Mouse (Mus musculus): ENCODE results near the gene Rps26. TPM values are rescaled to one million over a fixed set of nuclear protein-coding genes. Genes with fewer than 3 reads are reported as not detected.
A peak's percentile ranks its signal among the peaks of the same experiment; 100 is the strongest.

The Rps26 gene
- polyA plus RNA-seq, 1 experiment from 2014 or later, result 793 TPM

GRCm38 (mm10) chr10:128598476-128598875, 28.1 kb downstream of the Rps26 start:
- Histone ChIP-seq H3K4me3 (ENCODE audit: low read length) (no peak overlapping the region), H3K4me2 (ENCODE audit: low read depth, low read length) (no peak overlapping the region), H3K9me3 (ENCODE audit: control insufficient read depth, low read length) (no peaks in the 10 kb centered on the region), H3K9ac (ENCODE audit: low read length) (no peak overlapping the region), H3K27ac (ENCODE audit: low read length) (no peak overlapping the region), H3K27me3 (ENCODE audit: control insufficient read depth, insufficient read depth, low read depth, low read length) (no peaks in the 10 kb centered on the region), H3K36me3 (ENCODE audit: control insufficient read depth, insufficient read depth, low read length) (no peaks in the 10 kb centered on the region), H3K4me1 (replicated peaks; ENCODE audit: control insufficient read depth, insufficient read depth, low read length) (no peaks in the 10 kb centered on the region)
- no peak for ATAC-seq (ENCODE audit: low read depth)
- WGBS, result 34% methylated on average over 2 of the region's 2 CpGs

- no peak overlapping the region for H3K4me3 ChIP-seq (ENCODE audit: low read length)
- no peaks in the 10 kb centered on the region for H3K36me3 ChIP-seq (ENCODE audit: control insufficient read depth, insufficient read depth, low read length)
- no peak for ATAC-seq (ENCODE audit: low read depth)
- H3K27ac ChIP-seq (ENCODE audit: low read length), result no peak overlapping the region
- H3K27me3 ChIP-seq (ENCODE audit: control insufficient read depth, insufficient read depth, low read depth, low read length), result peaks cover 13% of the 10 kb centered on the region
- no peak overlapping the region for H3K4me2 ChIP-seq (ENCODE audit: low read depth, low read length)
- peaks cover 2% of the 10 kb centered on the region for H3K4me1 ChIP-seq (replicated peaks; ENCODE audit: control insufficient read depth, insufficient read depth, low read length)
- WGBS, result 73% methylated on average over 5 of the region's 5 CpGs
- no peak overlapping the region for H3K9ac ChIP-seq (ENCODE audit: low read length)
- H3K9me3 ChIP-seq (ENCODE audit: control insufficient read depth, low read length), result no peaks in the 10 kb centered on the region
Measured at GRCm38 (mm10) chr10:128592797-128593196, 33.8 kb downstream of the Rps26 start.

DNA sequence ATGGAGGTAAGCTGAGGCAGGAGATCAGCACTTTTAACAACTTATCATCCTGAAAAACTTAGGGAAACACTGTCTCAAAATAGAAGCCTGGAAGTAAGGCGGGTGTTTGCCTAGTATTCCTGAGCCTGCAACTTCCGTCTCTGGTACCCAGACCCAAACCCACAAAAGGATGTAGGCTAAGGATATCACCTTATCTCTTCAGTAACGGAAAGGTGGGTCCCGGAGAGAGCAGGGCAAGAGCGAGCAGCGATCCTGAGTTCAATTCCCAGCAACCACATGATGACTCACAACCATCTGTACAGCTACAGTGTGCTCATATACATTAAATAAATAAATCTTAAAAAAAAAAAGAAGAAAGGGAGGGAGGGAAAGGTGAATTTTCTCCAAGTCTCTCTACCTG, 35.1 kb downstream of the Rps26 start:
- H3K4me2 ChIP-seq (ENCODE audit: low read depth, low read length), result no peak overlapping the region
- no peak overlapping the region for H3K9ac ChIP-seq (ENCODE audit: low read length)
- H3K4me1 ChIP-seq (replicated peaks; ENCODE audit: control insufficient read depth, insufficient read depth, low read length), result peaks cover 7% of the 10 kb centered on the region
- no peak overlapping the region for H3K4me3 ChIP-seq (ENCODE audit: low read length)
- no peak for ATAC-seq (ENCODE audit: low read depth)
- 71% methylated on average over 6 of the region's 6 CpGs for WGBS
- peaks cover 18% of the 10 kb centered on the region for H3K27me3 ChIP-seq (ENCODE audit: control insufficient read depth, insufficient read depth, low read depth, low read length)
- H3K27ac ChIP-seq (ENCODE audit: low read length), result no peak overlapping the region
- H3K9me3 ChIP-seq (ENCODE audit: control insufficient read depth, low read length), result no peaks in the 10 kb centered on the region
- no peaks in the 10 kb centered on the region for H3K36me3 ChIP-seq (ENCODE audit: control insufficient read depth, insufficient read depth, low read length)

DNA sequence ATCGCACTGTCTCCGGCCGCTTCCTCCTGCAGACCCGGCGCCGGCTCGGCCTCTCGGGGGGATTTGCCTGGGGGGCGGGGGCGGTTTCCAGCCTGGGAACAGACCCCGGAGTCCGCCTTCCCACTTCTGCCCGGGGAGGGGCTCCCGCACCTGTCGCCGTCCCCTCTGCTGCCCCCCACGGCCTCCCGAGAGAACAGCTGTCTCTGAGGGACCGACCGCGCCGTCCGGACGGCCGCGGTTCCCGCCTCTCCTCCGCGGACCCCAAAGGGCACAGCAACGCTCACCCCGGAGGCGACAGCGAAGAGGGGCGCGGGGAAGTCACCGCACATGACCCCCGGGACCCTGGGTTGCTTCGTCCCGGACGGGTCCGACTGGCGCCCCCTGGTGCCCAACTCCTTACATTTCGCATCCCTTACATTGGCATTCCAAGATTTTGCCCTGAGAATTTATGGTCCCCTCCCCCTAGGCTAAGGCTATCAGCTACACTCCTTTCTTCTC, 36.3 kb downstream of the Rps26 start:
- Histone ChIP-seq H3K9ac (ENCODE audit: low read length) (peak overlapping the region; percentile 75), H3K27ac (ENCODE audit: low read length) (peak overlapping the region; percentile 96), H3K27me3 (ENCODE audit: control insufficient read depth, insufficient read depth, low read depth, low read length) (peaks cover 18% of the 10 kb centered on the region), H3K4me3 (ENCODE audit: low read length) (peak overlapping the region; percentile 70), H3K9me3 (ENCODE audit: control insufficient read depth, low read length) (no peaks in the 10 kb centered on the region), H3K4me1 (replicated peaks; ENCODE audit: control insufficient read depth, insufficient read depth, low read length) (peaks cover 13% of the 10 kb centered on the region), H3K36me3 (ENCODE audit: control insufficient read depth, insufficient read depth, low read length) (no peaks in the 10 kb centered on the region), H3K4me2 (ENCODE audit: low read depth, low read length) (peak overlapping the region; percentile 97)
- under 1% methylated on average over 38 of the region's 43 CpGs for WGBS
- peak; percentile 45 for ATAC-seq (ENCODE audit: low read depth)

- Histone ChIP-seq H3K9ac (ENCODE audit: low read length) (peak within 1 kb of the TSS; percentile 75), H3K4me3 (ENCODE audit: low read length) (peak within 1 kb of the TSS; percentile 70), H3K4me1 (replicated peaks; ENCODE audit: control insufficient read depth, insufficient read depth, low read length) (peaks cover 16% of the 10 kb centered on the region), H3K27ac (ENCODE audit: low read length) (peak within 1 kb of the TSS; percentile 96), H3K4me2 (ENCODE audit: low read depth, low read length) (peak within 1 kb of the TSS; percentile 97), H3K36me3 (ENCODE audit: control insufficient read depth, insufficient read depth, low read length) (no peaks in the 10 kb centered on the region), H3K9me3 (ENCODE audit: control insufficient read depth, low read length) (no peaks in the 10 kb centered on the region), H3K27me3 (ENCODE audit: control insufficient read depth, insufficient read depth, low read depth, low read length) (peaks cover 18% of the 10 kb centered on the region)
- peak; percentile 81 for ATAC-seq (ENCODE audit: low read depth)
- WGBS, result under 1% methylated on average over 43 of the region's 43 CpGs
Measured at GRCm38 (mm10) chr10:128589464-128590192, 36.9 kb downstream of the Rps26 start, which contains the start of gene Erbb3. Gene Erbb3, minus strand, starts transcription at chr10:128589652.

GRCm38 (mm10) chr10:128588775-128589463, 37.6 kb downstream of the Rps26 start:
- under 1% methylated on average over 23 of the region's 23 CpGs for WGBS
- H3K9ac ChIP-seq (ENCODE audit: low read length), result peak overlapping the region; percentile 75
- peak overlapping the region; percentile 70 for H3K4me3 ChIP-seq (ENCODE audit: low read length)
- H3K9me3 ChIP-seq (ENCODE audit: control insufficient read depth, low read length), result no peaks in the 10 kb centered on the region
- peak overlapping the region; percentile 96 for H3K27ac ChIP-seq (ENCODE audit: low read length)
- peak overlapping the region; percentile 97 for H3K4me2 ChIP-seq (ENCODE audit: low read depth, low read length)
- H3K27me3 ChIP-seq (ENCODE audit: control insufficient read depth, insufficient read depth, low read depth, low read length), result peaks cover 18% of the 10 kb centered on the region
- peak; percentile 8 for ATAC-seq (ENCODE audit: low read depth)
- peaks cover 16% of the 10 kb centered on the region for H3K4me1 ChIP-seq (replicated peaks; ENCODE audit: control insufficient read depth, insufficient read depth, low read length)
- no peaks in the 10 kb centered on the region for H3K36me3 ChIP-seq (ENCODE audit: control insufficient read depth, insufficient read depth, low read length)

GRCm38 (mm10) chr10:128588136-128588535, 38.4 kb downstream of the Rps26 start:
- 32% methylated on average over 1 of the region's 1 CpGs for WGBS

DNA sequence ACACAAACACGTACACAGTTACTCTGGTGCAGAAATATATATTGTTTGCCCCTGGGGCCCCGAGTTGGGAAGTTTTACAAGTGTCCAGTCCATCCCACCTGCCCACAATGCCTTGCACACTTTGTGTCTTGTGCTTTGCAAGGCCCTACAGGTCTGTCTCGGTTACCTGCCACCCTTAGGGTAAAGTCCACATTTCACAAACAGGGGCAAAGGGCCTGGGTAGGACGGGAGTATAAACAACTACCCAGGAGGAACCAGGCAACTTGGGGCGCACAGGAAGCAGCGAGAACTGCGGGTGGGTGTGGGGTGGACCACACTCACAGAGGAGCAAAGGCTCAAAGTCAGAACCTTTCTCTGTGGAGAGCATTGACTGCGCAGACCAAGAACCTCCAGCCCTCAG, 38.9 kb downstream of the Rps26 start:
- no peaks in the 10 kb centered on the region; the same call in 1 of the 2 replicates for H3K36me3 ChIP-seq (ENCODE audit: control insufficient read depth, insufficient read depth, low read length)
- H3K4me1 ChIP-seq (replicated peaks; ENCODE audit: control insufficient read depth, insufficient read depth, low read length), result peaks cover 24% of the 10 kb centered on the region
- 26% methylated on average over 8 of the region's 8 CpGs for WGBS
- H3K27ac ChIP-seq (ENCODE audit: low read length), result peak overlapping the region; percentile 96
- peak overlapping the region; percentile 70 for H3K4me3 ChIP-seq (ENCODE audit: low read length)
- H3K9me3 ChIP-seq (ENCODE audit: control insufficient read depth, low read length), result no peaks in the 10 kb centered on the region
- H3K9ac ChIP-seq (ENCODE audit: low read length), result peak overlapping the region; percentile 75
- peak overlapping the region; percentile 97 for H3K4me2 ChIP-seq (ENCODE audit: low read depth, low read length)
- no peak for ATAC-seq (ENCODE audit: low read depth)
- peaks cover 18% of the 10 kb centered on the region for H3K27me3 ChIP-seq (ENCODE audit: control insufficient read depth, insufficient read depth, low read depth, low read length)

More at GRCm38 (mm10) chr10:128588136-128588535, 38.4 kb downstream of the Rps26 start:
- peaks cover 22% of the 10 kb centered on the region for H3K4me1 ChIP-seq (replicated peaks; ENCODE audit: control insufficient read depth, insufficient read depth, low read length)
- no peak for ATAC-seq (ENCODE audit: low read depth)
- H3K9me3 ChIP-seq (ENCODE audit: control insufficient read depth, low read length), result no peaks in the 10 kb centered on the region
- H3K4me3 ChIP-seq (ENCODE audit: low read length), result peak overlapping the region; percentile 70
- peak overlapping the region; percentile 97 for H3K4me2 ChIP-seq (ENCODE audit: low read depth, low read length)
- peak overlapping the region; percentile 75 for H3K9ac ChIP-seq (ENCODE audit: low read length)
- H3K27me3 ChIP-seq (ENCODE audit: control insufficient read depth, insufficient read depth, low read depth, low read length), result peaks cover 18% of the 10 kb centered on the region
- H3K27ac ChIP-seq (ENCODE audit: low read length), result peak overlapping the region; percentile 96
- H3K36me3 ChIP-seq (ENCODE audit: control insufficient read depth, insufficient read depth, low read length), result no peaks in the 10 kb centered on the region; the same call in 1 of the 2 replicates

DNA sequence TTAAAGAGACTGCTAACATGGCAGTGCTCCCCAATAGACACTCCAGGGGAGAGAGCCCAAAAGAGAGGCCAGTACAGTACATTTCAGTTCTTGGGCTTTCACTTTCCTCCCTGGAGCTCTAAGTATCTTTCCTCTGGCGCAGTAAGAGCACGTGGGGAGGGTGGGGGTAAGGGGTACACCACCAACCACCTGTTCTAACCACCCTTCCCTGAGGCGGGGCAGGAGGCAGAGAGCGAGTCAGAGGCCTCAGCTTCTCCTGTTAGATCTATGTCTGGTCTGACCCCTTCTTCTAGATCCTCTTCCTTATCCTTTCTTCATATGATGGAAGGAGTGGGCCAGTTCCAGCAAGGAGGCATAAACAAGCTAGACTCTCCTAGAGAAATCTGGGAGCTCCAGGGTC, 39.4 kb downstream of the Rps26 start:
- H3K27me3 ChIP-seq (ENCODE audit: control insufficient read depth, insufficient read depth, low read depth, low read length), result peaks cover 18% of the 10 kb centered on the region
- H3K9me3 ChIP-seq (ENCODE audit: control insufficient read depth, low read length), result no peaks in the 10 kb centered on the region
- peak overlapping the region; percentile 6; the same call in 1 of the 2 replicates for H3K9ac ChIP-seq (ENCODE audit: low read length)
- no peak for ATAC-seq (ENCODE audit: low read depth)
- H3K4me3 ChIP-seq (ENCODE audit: low read length), result peak overlapping the region; percentile 70
- H3K27ac ChIP-seq (ENCODE audit: low read length), result peak overlapping the region; percentile 96
- no peaks in the 10 kb centered on the region; the same call in 1 of the 2 replicates for H3K36me3 ChIP-seq (ENCODE audit: control insufficient read depth, insufficient read depth, low read length)
- H3K4me1 ChIP-seq (replicated peaks; ENCODE audit: control insufficient read depth, insufficient read depth, low read length), result peaks cover 24% of the 10 kb centered on the region
- 27% methylated on average over 4 of the region's 4 CpGs for WGBS
- H3K4me2 ChIP-seq (ENCODE audit: low read depth, low read length), result peak overlapping the region; percentile 97
